Mouse (Mus musculus) hindlimb bud, embryonic 11.5 days (tissue): ENCODE data around the gene Trak1.

Source experiments
- DNase-seq: peaks from one replicate; pipeline ENCODE4 v3.0.0-alpha.2; 2012; ENCODE audit warnings: low read depth, low spot score; ENCODE audit errors: extremely low spot score

Gene Trak1

GRCm38 (mm10) chr9:121297171-121298064 lies at the start of gene Trak1:
TSS of gene Trak1 (plus strand) at chr9:121297502.
- DNase-seq = no peak

- peak; percentile 68 for DNase-seq
These were observed 49.1 kb upstream of the Trak1 start for GRCm38 (mm10) chr9:121247956-121248775.

GRCm38 (mm10) chr9:121249805-121250204 lies 47.5 kb upstream of the Trak1 start:
- DNase-seq = no peak

- no peak for DNase-seq
These were observed 46.4 kb upstream of the Trak1 start for GRCm38 (mm10) chr9:121250854-121251253.

GRCm38 (mm10) chr9:121253983-121254382 lies 43.3 kb upstream of the Trak1 start:
- DNase-seq = no peak

- DNase-seq = no peak
These were observed 42.5 kb upstream of the Trak1 start for GRCm38 (mm10) chr9:121254761-121255160.

GRCm38 (mm10) chr9:121257106-121257505 lies 40.2 kb upstream of the Trak1 start:
- DNase-seq = no peak

GRCm38 (mm10) chr9:121265307-121265706 lies 32.0 kb upstream of the Trak1 start:
- DNase-seq = no peak

GRCm38 (mm10) chr9:121271149-121271548 lies 26.2 kb upstream of the Trak1 start:
- no peak for DNase-seq

- no peak for DNase-seq
These were observed 25.7 kb upstream of the Trak1 start for GRCm38 (mm10) chr9:121271561-121271960.

GRCm38 (mm10) chr9:121276745-121277117 lies 20.6 kb upstream of the Trak1 start:
- no peak for DNase-seq

GRCm38 (mm10) chr9:121277118-121278060 lies 19.9 kb upstream of the Trak1 start, which contains the start of gene Ulk4:
TSS of gene Ulk4 (minus strand) at chr9:121277197.
- DNase-seq = peak; percentile 85

GRCm38 (mm10) chr9:121279216-121279615 lies 18.1 kb upstream of the Trak1 start:
- DNase-seq = no peak

- DNase-seq = no peak
These were observed 15.4 kb upstream of the Trak1 start for GRCm38 (mm10) chr9:121281891-121282290.

GRCm38 (mm10) chr9:121283620-121284185 lies 13.6 kb upstream of the Trak1 start:
- DNase-seq = no peak

GRCm38 (mm10) chr9:121284422-121284821 lies 12.9 kb upstream of the Trak1 start:
- peak; percentile 28 for DNase-seq

GRCm38 (mm10) chr9:121285341-121286324 lies 11.7 kb upstream of the Trak1 start:
- DNase-seq = peak; percentile 33

- DNase-seq = no peak
These were observed 10.9 kb upstream of the Trak1 start for GRCm38 (mm10) chr9:121286325-121286901.

- no peak for DNase-seq
These were observed 6.0 kb upstream of the Trak1 start for GRCm38 (mm10) chr9:121291275-121291674.
